Mouse (Mus musculus): ENCODE results near the gene Irf2bpl. TPM values are rescaled to one million over a fixed set of nuclear protein-coding genes. Genes with fewer than 3 reads are reported as not detected.

Gene Irf2bpl
- total RNA-seq, 2 experiments from 2014 or later = 0.77 TPM; not detected in 1

DNA sequence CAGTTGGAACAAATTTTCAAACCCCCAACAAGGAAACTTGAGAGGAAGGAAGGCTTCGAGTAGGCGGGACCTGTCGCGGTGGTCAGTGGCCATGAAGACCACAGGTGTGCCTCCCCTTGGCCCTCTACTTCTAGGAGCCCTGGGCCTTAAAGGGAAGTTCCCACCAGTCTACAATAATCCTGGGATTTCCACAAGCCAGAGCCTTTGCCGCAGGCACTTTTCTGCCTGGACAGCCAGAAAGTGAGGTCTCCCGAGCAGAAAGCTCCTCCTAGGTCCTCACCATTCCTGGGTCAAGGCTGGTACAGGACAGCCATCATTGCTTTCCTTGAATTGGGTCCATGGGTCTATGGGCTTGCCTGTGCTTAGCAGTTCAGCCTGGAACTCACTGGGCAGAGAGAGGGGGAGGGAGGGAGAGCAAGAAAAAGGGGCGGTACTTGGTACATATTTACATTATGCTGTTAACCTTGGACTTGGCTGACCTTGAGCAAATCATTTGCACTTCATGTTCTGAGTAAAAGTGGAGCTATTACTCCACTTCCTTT is 4.6 kb upstream of the Irf2bpl start:
- no peak for ATAC-seq (replicated peaks; ENCODE audit: low FRiP score, poor library complexity, severe bottlenecking)

DNA sequence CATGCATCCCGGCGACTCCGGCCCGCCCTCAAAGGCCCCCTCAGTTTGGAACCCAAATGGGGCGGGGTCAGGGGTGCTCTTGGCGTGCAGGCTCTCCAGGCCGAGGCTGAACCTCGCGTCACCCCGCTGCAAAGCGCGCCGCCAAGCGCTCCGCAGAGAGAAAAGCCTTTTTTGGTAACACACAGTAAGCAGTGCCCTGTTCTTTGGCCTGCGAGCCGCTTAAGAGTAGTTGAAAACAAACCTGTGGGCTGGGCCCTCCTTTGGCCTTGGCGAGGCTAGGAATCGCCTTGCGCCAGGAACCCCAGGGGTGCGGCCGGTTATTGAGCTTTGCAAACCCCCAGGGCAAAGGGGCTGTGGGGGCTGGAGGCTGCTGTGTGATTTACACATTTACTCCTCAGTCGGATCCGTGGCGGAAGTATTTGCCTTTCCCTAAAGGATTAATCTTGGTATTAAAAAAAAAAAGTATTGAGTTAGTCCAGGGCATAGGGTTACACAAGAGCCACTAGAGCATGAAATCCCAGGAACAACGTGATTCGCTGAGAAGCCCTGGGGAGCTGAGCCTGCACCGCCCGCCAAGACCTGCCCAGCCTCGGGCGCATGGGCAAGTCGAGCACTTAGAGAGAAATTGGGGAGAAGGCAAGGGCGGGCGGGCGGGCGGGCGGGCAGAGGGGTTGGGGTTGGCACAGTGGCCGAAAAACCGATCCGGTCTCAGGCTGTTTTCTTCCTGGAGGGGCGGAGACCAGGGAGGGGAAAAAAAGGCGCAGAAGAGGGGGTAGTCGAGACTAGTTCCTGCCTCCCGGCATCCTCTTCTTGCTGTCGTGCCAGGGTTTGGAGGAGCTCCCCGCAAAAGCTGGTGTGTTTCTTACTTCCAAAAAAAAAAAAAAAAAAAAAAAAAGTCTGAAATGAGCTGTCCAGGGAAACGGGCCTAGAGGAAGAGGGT is 3.8 kb upstream of the Irf2bpl start:
- ATAC-seq (replicated peaks; ENCODE audit: low FRiP score, poor library complexity, severe bottlenecking) = no peak

DNA sequence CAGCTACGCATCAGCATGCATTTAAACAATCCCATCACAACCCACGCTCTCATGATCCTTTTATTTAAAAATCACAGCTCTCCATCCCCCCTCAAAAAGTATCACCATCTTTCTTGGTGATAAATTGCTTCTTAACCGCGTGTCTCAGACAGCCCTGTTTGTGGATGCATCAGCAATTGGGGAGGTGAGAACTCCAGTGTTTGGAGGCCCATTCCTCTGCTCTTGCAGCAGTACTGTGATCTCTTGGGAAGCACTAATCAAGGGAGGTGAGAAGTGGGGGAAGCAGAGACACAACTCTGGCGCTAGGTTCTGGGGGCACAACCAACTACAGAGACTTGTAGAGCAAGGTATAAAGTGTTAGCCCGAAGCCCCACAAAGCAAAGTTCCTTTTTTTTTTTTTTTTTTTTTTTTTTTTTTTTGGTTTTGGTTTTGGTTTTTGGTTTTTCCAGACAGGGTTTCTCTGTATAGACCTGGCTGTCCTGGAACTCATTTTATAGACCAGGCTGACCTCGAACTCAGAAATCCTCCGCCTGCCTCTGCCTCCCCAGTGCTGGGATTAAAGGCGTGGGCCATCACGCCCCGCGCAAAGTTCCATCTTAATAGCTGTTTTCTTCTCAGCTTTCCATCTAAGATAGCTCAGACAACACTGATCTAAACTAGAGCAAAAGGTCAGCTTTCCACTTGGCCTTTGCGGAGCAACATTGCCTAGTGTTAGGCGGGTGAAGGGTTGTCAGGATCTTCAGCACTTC is 3.0 kb upstream of the Irf2bpl start:
- ATAC-seq (replicated peaks; ENCODE audit: low FRiP score, poor library complexity, severe bottlenecking) = no peak

DNA sequence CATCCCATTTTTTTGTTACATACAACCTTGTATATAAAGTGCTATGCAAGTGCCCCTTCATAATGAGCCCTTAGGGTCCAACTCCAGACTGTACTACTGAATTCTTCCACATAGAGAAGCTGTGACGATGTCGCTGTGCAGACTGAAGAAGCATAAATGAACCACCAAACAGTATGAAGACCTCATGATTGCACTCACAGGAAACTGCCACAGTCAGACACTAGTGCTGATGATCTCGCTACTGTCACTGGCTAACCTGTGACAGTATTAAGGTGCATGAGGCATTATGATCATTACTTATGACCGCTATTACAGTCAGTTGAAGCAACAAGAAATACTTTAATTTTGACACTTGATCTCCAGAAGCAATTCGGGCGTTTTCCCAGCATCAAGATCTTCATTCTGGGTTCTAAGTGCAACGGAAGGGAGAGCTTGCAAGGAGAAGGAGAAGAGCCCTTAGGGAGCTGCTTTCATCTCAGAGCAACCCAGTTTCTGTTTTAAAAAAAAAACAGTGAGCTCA is 1.9 kb upstream of the Irf2bpl start:
- no peak for ATAC-seq (replicated peaks; ENCODE audit: low FRiP score, poor library complexity, severe bottlenecking)

DNA sequence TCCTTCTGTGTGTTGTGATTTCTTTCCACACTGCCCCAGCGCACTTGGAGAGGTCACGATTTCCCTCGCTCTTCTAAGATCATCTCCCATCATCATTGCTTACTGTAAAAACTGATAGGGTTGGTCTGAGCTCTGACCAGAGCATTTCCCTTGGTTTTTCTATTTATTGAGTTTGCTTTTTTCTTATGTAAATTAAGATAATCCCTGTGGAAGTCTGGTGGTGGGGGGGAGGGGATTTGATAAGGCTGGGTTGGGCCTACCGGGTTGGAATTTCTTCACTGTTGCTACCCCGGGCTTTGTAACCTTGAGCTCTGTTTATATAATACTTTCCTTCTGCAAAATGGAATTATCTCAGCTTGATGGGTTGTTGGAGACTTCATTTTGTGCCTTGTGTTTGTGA is 1.1 kb upstream of the Irf2bpl start:
- ATAC-seq (replicated peaks; ENCODE audit: low FRiP score, poor library complexity, severe bottlenecking) = no peak

DNA sequence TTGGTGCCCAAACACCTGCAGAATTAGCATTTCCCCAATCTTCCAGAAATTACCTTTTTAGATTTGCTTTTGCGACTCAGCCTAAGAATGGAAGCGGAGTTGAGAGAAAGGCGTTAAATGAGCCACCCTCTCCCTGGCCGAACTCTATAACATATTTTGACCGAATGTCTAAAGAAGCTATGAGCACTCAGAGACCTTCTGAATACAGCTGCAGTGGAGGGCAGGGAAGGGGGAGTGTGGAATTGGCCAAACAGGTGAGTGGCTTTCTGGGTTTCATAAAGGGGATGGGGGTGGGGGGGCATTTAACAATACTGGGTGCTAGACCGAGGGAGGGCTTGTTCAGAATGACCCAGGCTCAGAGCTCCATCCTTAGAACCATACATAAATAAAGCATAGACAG is 738 bp upstream of the Irf2bpl start:
- ATAC-seq (replicated peaks; ENCODE audit: low FRiP score, poor library complexity, severe bottlenecking) = no peak

DNA sequence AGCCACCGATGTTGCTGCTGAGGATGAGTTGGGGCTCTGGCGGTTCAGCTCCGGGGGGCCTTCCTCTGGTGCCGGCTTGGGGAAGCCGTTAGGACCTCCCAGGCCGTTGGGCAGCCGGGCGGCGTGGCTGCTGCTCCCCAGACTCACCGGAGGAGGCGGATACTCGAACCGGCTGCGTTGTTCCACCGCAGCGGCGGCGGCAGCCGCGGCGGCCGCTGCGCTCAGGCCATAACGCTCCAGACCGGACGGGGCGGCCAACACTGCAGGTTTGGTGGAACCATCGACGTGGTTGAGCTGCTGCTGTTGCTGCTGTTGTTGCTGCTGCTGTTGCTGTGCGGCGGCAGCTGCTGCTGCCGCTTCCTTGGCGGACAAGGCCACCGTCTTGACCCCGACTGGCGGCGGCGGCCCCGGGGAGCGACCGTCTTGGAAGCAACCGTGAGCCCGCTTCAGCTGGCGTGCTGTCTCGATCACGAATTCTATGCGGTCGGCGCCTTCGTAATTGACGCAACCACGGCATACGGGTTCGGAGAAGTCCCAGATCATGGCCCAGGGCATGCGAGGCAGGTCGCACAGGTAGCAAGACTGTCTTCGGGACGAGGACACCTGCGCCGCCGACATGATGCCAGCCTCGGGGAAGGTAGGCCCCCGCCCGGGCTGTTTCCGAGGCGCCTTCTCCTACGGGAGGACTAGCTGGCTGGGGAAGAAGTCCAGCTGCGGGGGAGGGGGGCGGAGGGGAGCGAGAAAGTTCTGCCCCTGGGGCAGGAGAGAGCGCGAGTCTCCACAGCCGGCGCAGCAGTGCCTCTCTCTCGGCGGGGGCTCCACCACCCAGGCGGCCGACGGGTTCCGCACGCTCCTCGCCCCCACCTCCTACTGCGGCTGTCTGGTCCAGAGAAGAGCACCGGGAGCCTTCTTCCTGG is 1.1 kb downstream of the Irf2bpl start:
- ATAC-seq (replicated peaks; ENCODE audit: low FRiP score, poor library complexity, severe bottlenecking) = no peak

DNA sequence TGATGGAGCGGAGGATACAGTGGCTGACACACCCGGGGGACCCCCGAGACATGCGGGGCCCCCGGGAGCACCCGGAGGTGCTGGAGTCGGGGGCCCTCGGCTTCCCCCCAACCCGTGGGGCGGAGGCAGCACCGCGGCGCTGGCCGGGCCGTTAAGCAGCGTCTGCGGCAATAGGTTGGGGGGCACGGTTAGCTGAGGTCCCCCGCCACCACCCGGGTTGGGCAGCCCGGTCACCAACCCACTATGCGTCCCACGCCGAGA is 1.6 kb downstream of the Irf2bpl start:
- no peak for ATAC-seq (replicated peaks; ENCODE audit: low FRiP score, poor library complexity, severe bottlenecking)

DNA sequence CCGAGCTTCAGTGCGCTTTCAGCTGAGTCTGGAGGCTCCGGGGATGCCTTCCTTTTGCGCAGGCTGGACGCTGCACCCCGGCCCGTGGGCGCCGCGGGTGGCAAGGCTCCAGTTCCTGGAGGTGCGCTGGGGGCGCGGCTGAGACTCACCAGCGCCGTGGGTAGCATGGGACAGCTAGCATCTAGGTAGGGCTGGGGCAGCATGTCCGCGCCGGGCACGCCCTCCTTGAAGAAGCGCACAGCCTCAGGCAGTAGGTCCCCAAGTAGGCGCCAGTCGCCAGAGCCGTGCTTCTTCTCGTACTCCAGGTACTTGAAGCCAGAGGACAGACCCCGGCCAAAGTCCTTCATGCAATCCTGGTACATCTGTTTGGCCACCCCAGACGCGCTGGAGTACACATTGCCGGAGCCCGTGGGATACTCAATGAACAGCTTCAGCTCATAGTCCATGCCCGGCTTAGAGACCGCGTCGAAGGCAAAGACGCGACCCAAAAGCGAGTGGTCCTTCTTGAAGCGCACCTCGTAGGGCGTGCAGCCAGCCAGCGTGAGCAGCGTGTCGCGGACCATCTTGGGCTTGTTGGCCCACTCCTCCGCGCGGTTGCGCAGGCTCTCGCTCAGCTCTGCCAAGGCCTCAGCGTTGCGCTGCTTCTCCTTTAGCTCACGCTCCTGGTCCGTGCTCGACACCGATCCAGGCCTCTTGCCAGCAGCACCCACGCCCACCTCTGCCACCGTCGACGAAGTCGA is 2.1 kb downstream of the Irf2bpl start:
- no peak for ATAC-seq (replicated peaks; ENCODE audit: low FRiP score, poor library complexity, severe bottlenecking)

DNA sequence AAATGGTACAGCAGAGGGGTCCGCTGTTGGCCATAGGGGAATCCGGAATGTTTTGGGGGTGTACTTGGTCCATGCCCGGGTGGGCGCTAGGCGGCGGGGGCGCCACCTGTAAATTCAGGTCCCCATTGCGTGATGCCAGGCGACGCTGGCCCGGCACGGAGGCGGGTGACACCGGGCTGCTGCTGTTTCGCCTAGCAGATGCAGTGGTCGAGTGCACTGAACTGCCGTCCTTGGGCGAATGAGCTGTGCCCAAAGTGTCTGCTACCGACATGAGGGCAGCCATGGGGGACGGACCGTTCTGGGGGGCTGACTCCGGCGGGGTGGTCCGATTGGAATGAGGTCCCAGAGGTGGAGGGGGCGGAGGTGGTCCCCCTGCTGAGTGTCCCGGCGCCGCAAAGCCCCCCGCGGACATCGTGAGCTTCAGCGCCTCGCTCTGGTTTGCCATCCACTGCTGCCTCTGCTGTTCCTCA is 2.8 kb downstream of the Irf2bpl start:
- ATAC-seq (replicated peaks; ENCODE audit: low FRiP score, poor library complexity, severe bottlenecking) = no peak

DNA sequence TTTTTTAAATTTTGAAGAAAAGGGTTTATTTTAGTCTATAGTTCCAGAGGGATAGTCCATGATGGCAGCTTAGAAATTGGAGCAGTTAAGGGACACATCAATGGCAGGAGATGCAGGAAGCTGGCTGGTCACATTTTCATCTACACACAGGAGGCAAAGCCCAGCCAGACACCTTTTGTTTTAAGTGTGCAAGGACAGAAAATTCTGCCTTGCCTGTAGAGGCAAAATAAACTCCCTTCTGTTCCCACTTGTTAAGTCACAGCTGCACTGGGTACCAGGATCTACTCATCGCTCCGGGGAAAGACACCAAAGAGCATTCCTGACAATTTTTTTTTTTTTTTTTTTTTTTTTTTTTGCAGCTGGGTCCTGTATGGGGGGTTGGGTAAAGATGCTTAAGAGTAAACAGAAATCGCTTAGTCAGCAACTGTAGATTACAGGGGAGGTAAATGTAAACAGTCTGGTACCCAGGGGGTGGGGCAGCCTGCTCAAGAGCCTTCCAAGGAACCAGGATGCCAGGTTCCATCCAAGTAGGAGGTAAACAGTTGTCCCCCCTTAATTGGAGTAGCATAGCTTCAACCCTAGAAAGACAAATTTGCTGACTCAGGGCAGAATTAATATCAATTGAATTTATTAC is 4.4 kb downstream of the Irf2bpl start:
- ATAC-seq (replicated peaks; ENCODE audit: low FRiP score, poor library complexity, severe bottlenecking) = no peak

DNA sequence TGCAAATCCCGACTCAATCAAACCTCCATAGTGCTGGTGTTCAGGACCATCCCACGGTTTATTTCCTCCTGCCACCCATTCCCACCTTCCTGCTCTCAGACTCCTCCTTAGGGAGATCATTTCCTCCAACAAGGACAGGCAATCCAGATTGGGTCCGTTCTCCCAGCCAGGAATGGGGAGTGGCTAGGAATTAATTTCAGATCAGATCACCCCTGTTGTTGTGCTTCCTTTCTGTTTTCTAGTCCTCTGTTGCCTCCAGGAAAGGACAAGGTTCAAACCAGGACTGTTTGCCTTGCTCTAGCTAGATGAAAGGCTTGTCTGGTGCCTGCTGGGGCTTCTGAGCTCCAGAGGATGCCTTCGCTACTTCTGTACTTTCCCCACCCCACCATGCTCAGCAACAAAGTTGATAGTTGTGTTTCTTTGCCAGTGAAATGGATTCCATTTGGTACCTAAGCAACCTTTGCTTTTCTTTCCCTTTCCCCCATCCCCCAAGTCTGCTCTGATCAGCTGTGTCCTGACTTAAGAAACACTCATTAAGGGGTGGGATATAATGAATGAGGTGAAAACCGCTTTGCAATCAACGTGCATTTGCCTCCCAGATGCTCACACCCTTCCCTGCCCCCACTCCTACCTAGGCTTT is 5.0 kb downstream of the Irf2bpl start:
- ATAC-seq (replicated peaks; ENCODE audit: low FRiP score, poor library complexity, severe bottlenecking) = no peak

DNA sequence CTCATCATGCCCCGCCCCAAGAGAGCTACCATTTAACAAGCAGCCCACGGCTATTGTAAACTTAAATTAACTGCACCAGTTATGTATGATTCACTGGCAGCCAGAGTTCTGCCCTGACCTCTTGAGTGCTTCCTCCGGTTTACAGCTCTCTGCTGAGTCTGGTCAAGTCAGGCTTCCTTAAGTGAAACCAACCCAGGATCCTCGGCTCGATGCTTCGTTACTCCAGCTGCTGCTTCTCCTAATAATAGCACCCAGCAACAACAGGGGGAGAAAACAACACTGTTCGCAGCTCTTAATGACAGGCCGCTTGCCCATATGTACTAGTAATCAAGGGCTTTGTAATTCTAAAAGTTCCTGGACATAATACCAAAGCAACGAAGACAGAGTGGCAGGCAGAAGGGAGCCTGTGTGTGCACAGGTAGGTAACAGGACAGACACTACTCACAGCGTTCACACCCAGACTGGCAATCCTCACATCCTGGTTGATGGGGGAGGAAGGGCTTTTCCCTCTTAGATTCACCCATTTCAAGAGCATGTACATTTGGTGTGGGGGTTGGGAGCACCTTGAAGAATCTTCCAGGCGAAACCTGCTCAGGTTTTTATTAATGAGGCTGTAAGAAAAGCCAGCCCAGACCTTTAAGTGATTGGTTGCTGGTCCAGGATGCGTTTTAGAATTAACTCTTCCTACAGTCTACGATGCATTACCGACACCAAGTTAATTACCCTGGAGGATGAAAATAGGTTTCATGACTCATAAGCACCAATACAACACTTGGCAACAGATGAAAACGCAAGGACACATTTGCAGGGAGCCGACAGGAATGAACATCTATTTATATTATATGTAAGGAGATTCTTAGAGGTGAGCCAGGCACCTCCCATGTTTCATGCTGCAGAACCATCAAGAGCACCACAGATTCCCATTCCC is 5.9 kb downstream of the Irf2bpl start:
- ATAC-seq (replicated peaks; ENCODE audit: low FRiP score, poor library complexity, severe bottlenecking) = no peak

DNA sequence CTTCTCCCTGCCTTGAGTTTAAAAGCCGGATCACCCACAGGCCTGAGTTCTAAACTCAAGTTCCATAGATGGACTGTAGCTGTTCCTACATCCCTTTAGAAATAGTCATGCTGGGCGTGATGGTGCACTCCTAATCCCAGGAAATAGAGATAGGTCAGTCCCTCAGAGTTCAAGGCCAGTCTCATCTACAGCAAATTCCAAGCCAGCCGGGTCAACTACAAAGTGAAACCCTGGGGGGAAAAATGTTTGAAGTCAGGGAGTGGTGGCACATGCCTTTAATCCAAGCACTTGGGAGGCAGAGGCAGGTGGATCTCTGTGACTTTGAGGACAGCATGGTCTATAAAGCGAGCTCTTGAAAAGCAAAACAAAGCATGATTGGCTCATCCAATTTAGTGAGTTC is 7.6 kb downstream of the Irf2bpl start:
- ATAC-seq (replicated peaks; ENCODE audit: low FRiP score, poor library complexity, severe bottlenecking) = no peak

DNA sequence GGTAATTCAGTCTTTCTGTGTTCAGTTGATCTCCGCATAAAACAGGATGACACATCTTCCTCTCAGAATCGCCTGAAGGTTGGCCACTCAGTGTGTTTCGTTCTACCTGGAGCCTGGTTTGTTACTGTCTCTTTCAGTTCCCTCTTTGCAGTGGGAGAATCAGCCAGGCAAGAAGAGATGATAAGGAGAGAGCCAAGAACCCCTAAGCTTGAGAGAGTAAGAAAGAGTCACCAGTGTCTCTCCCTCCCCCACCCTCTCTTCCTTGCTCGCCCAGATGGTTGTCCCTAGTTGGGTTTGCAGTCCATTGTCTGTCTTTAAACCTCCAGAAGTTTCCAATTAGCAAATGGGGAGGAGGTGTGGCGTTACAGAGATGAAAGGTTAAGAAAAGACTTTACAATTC is 8.5 kb downstream of the Irf2bpl start:
- no peak for ATAC-seq (replicated peaks; ENCODE audit: low FRiP score, poor library complexity, severe bottlenecking)

DNA sequence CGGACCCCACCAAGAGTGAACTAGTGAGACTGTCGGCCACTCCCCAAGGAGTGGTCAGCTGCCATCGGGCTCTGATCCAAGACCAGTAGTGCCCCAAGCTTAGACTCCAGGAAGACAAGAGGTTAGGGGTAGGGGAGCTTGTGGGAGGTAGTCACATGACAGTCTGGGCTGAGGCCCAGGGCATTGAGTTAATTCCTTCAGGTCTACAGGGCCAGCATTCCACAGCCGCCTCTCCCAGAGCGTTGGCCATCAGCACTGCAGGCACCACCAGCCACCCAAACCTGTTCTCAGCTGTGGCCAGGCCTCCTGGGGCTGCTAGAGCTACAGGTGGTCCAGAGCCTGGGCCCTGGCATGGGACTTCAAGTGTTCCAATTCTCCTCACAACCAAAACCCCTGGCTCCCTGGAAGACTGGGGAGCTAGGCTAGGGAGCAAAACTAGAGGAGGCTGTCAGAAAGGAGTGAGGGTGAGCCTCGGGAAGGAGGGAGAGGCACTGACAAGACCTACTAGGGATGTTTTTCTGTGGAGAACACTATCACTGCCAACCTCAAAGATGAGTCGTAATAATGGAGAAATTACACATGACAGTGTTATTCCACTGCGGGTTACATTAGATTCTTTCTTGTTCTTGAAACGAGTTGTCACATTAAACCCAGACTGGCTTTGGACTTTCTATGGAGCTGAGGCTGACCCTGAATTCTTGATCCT is 12.1 kb downstream of the Irf2bpl start:
- no peak for ATAC-seq (replicated peaks; ENCODE audit: low FRiP score, poor library complexity, severe bottlenecking)
